In genomic region chr8:120486477-120487376, GRCm38 (mm10) we compare ENCODE assay signal across 8 mouse cellular contexts.
DNase-seq lines count a peak whose midpoint lies in the region; ATAC-seq and TF ChIP-seq lines count a peak whose summit lies in the region.

No protein-coding gene starts in this region.

- H3K4me1 ChIP-seq in embryonic facial prominence, embryonic 12.5 days, result peaks cover 61% of the 10 kb centered on the region
- peaks cover 51% of the 10 kb centered on the region for H3K4me1 ChIP-seq in heart, embryonic 16.5 days (ENCODE audit: control insufficient read depth, insufficient read depth, low read length)
- peaks cover 36% of the 10 kb centered on the region for H3K4me1 ChIP-seq in lung, embryonic 14.5 days (ENCODE audit: insufficient read depth)
- peaks cover 51% of the 10 kb centered on the region for H3K4me1 ChIP-seq in neural tube, embryonic 14.5 days (ENCODE audit: control insufficient read depth, insufficient read depth, low read length)

- ATAC-seq in CD4-positive, CD25-positive, alpha-beta regulatory T cell, adult 4 months, result peak; percentile 60
- peak; percentile 58 for ATAC-seq in activated CD4-positive, CD25-positive, alpha-beta regulatory T cell, adult 4 months
- ATAC-seq in embryonic facial prominence, embryonic 12.5 days (ENCODE audit: insufficient number of reproducible peaks, insufficient read depth, low FRiP score, low TSS enrichment), result 0 out of 2 replicates have a peak, but pooled peaks have one; percentile 1
- peak; percentile 14 for ATAC-seq in heart, embryonic 16.5 days (replicated peaks; ENCODE audit: extremely low read depth, insufficient read depth, low FRiP score)
- peak; percentile 45 for ATAC-seq in lung, embryonic 14.5 days (ENCODE audit: insufficient read depth)
- peak; percentile 23; the same call in 1 of the 2 replicates for ATAC-seq in neural tube, embryonic 14.5 days (ENCODE audit: low read depth)

- WGBS in embryonic facial prominence, embryonic 12.5 days, result 2% methylated on average over 50 of the region's 50 CpGs
- WGBS in heart, embryonic 16.5 days, result 10% methylated on average over 50 of the region's 50 CpGs
- 4% methylated on average over 50 of the region's 50 CpGs for WGBS in lung, embryonic 14.5 days
- WGBS in neural tube, embryonic 14.5 days, result 1% methylated on average over 50 of the region's 50 CpGs

- peak overlapping the region; percentile 59 for H3K9ac ChIP-seq in embryonic facial prominence, embryonic 12.5 days
- peak overlapping the region; percentile 92 for H3K9ac ChIP-seq in heart, embryonic 16.5 days (ENCODE audit: low read length)
- peak overlapping the region; percentile 85 for H3K9ac ChIP-seq in lung, embryonic 14.5 days
- peak overlapping the region; percentile 76 for H3K9ac ChIP-seq in neural tube, embryonic 14.5 days (replicated peaks; ENCODE audit: low read depth, low read length)

- peak; percentile 45 to 60 for DNase-seq in kidney, postnatal 25 days
- DNase-seq in lung, embryonic 14.5 days, result peak; percentile 82
- DNase-seq in yolk sac, embryonic 10.5 days (ENCODE audit: low spot score), result peak; percentile 69

- no peaks in the 10 kb centered on the region for H3K36me3 ChIP-seq in embryonic facial prominence, embryonic 12.5 days
- no peaks in the 10 kb centered on the region for H3K36me3 ChIP-seq in heart, embryonic 16.5 days (ENCODE audit: control insufficient read depth, insufficient read depth)
- no peaks in the 10 kb centered on the region for H3K36me3 ChIP-seq in lung, embryonic 14.5 days (ENCODE audit: insufficient read depth)
- no peaks in the 10 kb centered on the region for H3K36me3 ChIP-seq in neural tube, embryonic 14.5 days (ENCODE audit: control insufficient read depth, insufficient read depth, low read length)

- peak overlapping the region; percentile 98 for H3K4me2 ChIP-seq in embryonic facial prominence, embryonic 12.5 days (replicated peaks)
- H3K4me2 ChIP-seq in heart, embryonic 16.5 days (ENCODE audit: low read depth, low read length), result peak overlapping the region; percentile 94
- peak overlapping the region; percentile 99 for H3K4me2 ChIP-seq in lung, embryonic 14.5 days
- peak overlapping the region; percentile 94 for H3K4me2 ChIP-seq in neural tube, embryonic 14.5 days (ENCODE audit: low read depth, low read length)

- H3K27ac ChIP-seq in embryonic facial prominence, embryonic 12.5 days, result peak overlapping the region; percentile 91
- peak overlapping the region; percentile 97 for H3K27ac ChIP-seq in heart, embryonic 16.5 days (ENCODE audit: low read length)
- peak overlapping the region; percentile 97 for H3K27ac ChIP-seq in lung, embryonic 14.5 days (ENCODE audit: low read depth)
- peak overlapping the region; percentile 99 for H3K27ac ChIP-seq in neural tube, embryonic 14.5 days (ENCODE audit: low read depth, low read length)

- peak overlapping the region; percentile 70 for H3K4me3 ChIP-seq in embryonic facial prominence, embryonic 12.5 days
- peak overlapping the region; percentile 84 for H3K4me3 ChIP-seq in heart, embryonic 16.5 days (ENCODE audit: low read length)
- H3K4me3 ChIP-seq in lung, embryonic 14.5 days (ENCODE audit: low read depth, low read length), result peak overlapping the region; percentile 78
- H3K4me3 ChIP-seq in neural tube, embryonic 14.5 days (ENCODE audit: low read depth, low read length), result peak overlapping the region; percentile 57

- peaks cover 25% of the 10 kb centered on the region for H3K27me3 ChIP-seq in embryonic facial prominence, embryonic 12.5 days
- no peaks in the 10 kb centered on the region for H3K27me3 ChIP-seq in heart, embryonic 16.5 days (ENCODE audit: control insufficient read depth, insufficient read depth, low read length)
- 0 out of 2 replicates have a peak, but pooled peaks cover 3% of the 10 kb centered on the region for H3K27me3 ChIP-seq in lung, embryonic 14.5 days (ENCODE audit: insufficient read depth, low read length)
- H3K27me3 ChIP-seq in neural tube, embryonic 14.5 days (ENCODE audit: control insufficient read depth, insufficient read depth, low read length), result no peaks in the 10 kb centered on the region

- no peak for TF ChIP-seq CTCF in lung, embryonic 14.5 days (IDR thresholded peaks at IDR 0.05; ENCODE audit: low read depth)

- H3K9me3 ChIP-seq in embryonic facial prominence, embryonic 12.5 days, result no peaks in the 10 kb centered on the region
- H3K9me3 ChIP-seq in heart, embryonic 16.5 days (replicated peaks; ENCODE audit: control insufficient read depth, low read length), result no peaks in the 10 kb centered on the region
- H3K9me3 ChIP-seq in lung, embryonic 14.5 days (ENCODE audit: low read depth, low read length), result no peaks in the 10 kb centered on the region
- no peaks in the 10 kb centered on the region for H3K9me3 ChIP-seq in neural tube, embryonic 14.5 days (ENCODE audit: control insufficient read depth, low read length)

Comparison
In these comparisons a context has a peak if more than half of its experiments do, and no peak if none do; other contexts are left out.
1. Peak in every context shown above with its lines: DNase-seq, ATAC-seq, H3K4me3 ChIP-seq and H3K27ac ChIP-seq.
2. ATAC-seq: peak in every context shown above with its lines; median percentile 60 in CD4-positive, CD25-positive, alpha-beta regulatory T cell, adult 4 months; 58 in activated CD4-positive, CD25-positive, alpha-beta regulatory T cell, adult 4 months; 45 in lung, embryonic 14.5 days; 23 in neural tube, embryonic 14.5 days; 14 in heart, embryonic 16.5 days; 1 in embryonic facial prominence, embryonic 12.5 days.